ENCODE assay signal across 10 mouse cellular contexts in the genomic region with DNA sequence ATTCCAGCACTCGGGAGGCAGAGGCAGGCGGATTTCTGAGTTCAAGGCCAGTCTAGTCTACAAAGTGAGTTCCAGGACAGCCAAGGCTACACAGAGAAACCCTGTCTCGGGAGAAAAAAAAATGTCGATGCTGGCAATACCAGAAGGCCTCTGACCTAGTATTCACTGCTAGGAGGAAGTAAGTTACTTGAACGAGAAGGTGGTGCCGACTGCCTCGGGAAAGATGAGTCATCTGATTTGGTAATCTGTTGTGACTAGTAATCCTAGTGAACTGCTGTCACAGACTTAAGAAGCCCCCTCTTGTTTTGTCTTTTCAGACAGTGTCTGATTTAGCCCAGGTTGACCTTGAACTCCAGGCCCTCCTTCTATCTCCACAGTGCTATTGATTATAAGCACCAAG. TPM values are rescaled to one million over a fixed set of nuclear protein-coding genes. Genes with fewer than 3 reads are reported as not detected.
A peak's percentile ranks its signal among the peaks of the same experiment; 100 is the strongest.
DNase-seq lines count a peak whose midpoint lies in the region; ATAC-seq lines count a peak whose summit lies in the region.
"Had no signal": no experiment of that assay in that cellular context is flagged by ENCODE, and none has a peak within 500 bp of the region (broad histone marks: within the 10 kb centered on the region; RNA-seq: fewer than 3 reads in every experiment).

No protein-coding gene starts in this region.

- no peak for ATAC-seq in hindbrain, embryonic 12.5 days (ENCODE audit: low FRiP score)
- ATAC-seq in hindbrain, embryonic 11.5 days (ENCODE audit: low FRiP score): no peak
- no peak for ATAC-seq in embryonic facial prominence, embryonic 13.5 days (ENCODE audit: insufficient number of reproducible peaks, insufficient read depth, low FRiP score, low TSS enrichment, low read depth)

- H3K9ac ChIP-seq in hindbrain, embryonic 12.5 days: no peak overlapping the region
- H3K9ac ChIP-seq in hindbrain, embryonic 11.5 days (ENCODE audit: low read depth, low read length): no peak overlapping the region
- no peak overlapping the region for H3K9ac ChIP-seq in embryonic facial prominence, embryonic 13.5 days

- H3K4me2 ChIP-seq in hindbrain, embryonic 12.5 days (replicated peaks): peak overlapping the region; percentile 84
- H3K4me2 ChIP-seq in hindbrain, embryonic 11.5 days (replicated peaks; ENCODE audit: low read depth, low read length): no peak overlapping the region
- peak overlapping the region; percentile 81 for H3K4me2 ChIP-seq in embryonic facial prominence, embryonic 13.5 days

- H3K27ac ChIP-seq in hindbrain, embryonic 12.5 days: no peak overlapping the region
- no peak overlapping the region for H3K27ac ChIP-seq in hindbrain, embryonic 11.5 days (ENCODE audit: low read depth, low read length)
- H3K27ac ChIP-seq in embryonic facial prominence, embryonic 13.5 days: no peak overlapping the region

- no peak for DNase-seq in hindbrain, embryonic 11.5 days (ENCODE audit: low spot score)
- peak; percentile 35 for DNase-seq in A20 (ENCODE audit: low read depth, low spot score)
- peak; percentile 26 for DNase-seq in lung, postnatal 25 days (ENCODE audit: low spot score)
- DNase-seq in layer of hippocampus, postnatal 25 days (ENCODE audit: extremely low spot score in 1 of 2, low spot score in 1 of 2): no peak
- DNase-seq in Muller cell, postnatal 12 days (ENCODE audit: inconsistent ontology term): no peak
- DNase-seq in heart, postnatal 4 days: no peak
- DNase-seq: kidney, adult 11 months; left cerebral cortex, postnatal 4 days had no signal

- no peaks in the 10 kb centered on the region for H3K27me3 ChIP-seq in hindbrain, embryonic 12.5 days
- no peaks in the 10 kb centered on the region for H3K27me3 ChIP-seq in hindbrain, embryonic 11.5 days (ENCODE audit: control insufficient read depth, insufficient read depth, low read length)
- no peaks in the 10 kb centered on the region for H3K27me3 ChIP-seq in embryonic facial prominence, embryonic 13.5 days

- WGBS in hindbrain, embryonic 12.5 days: 96% methylated on average over 7 of the region's 7 CpGs
- 94% methylated on average over 7 of the region's 7 CpGs for WGBS in hindbrain, embryonic 11.5 days
- 84% methylated on average over 7 of the region's 7 CpGs for WGBS in embryonic facial prominence, embryonic 13.5 days

- H3K4me3 ChIP-seq in hindbrain, embryonic 12.5 days: peak overlapping the region; percentile 69; the same call in 1 of the 2 replicates
- no peak overlapping the region for H3K4me3 ChIP-seq in hindbrain, embryonic 11.5 days (ENCODE audit: low read depth, low read length)
- H3K4me3 ChIP-seq in embryonic facial prominence, embryonic 13.5 days: no peak overlapping the region

- H3K36me3 ChIP-seq in hindbrain, embryonic 12.5 days: peaks cover 41% of the 10 kb centered on the region
- H3K36me3 ChIP-seq in hindbrain, embryonic 11.5 days (ENCODE audit: control insufficient read depth, insufficient read depth, low read length): peaks cover 6% of the 10 kb centered on the region; the same call in 1 of the 2 replicates
- H3K36me3 ChIP-seq in embryonic facial prominence, embryonic 13.5 days: peaks cover 51% of the 10 kb centered on the region

- peaks cover 19% of the 10 kb centered on the region for H3K4me1 ChIP-seq in hindbrain, embryonic 12.5 days
- H3K4me1 ChIP-seq in hindbrain, embryonic 11.5 days (replicated peaks; ENCODE audit: control insufficient read depth, insufficient read depth, low read length): no peaks in the 10 kb centered on the region; the same call in 1 of the 2 replicates
- peaks cover 13% of the 10 kb centered on the region; the same call in 1 of the 2 replicates for H3K4me1 ChIP-seq in embryonic facial prominence, embryonic 13.5 days

- no peaks in the 10 kb centered on the region for H3K9me3 ChIP-seq in hindbrain, embryonic 12.5 days (replicated peaks)
- H3K9me3 ChIP-seq in hindbrain, embryonic 11.5 days (ENCODE audit: control insufficient read depth, low read length): no peaks in the 10 kb centered on the region
- no peaks in the 10 kb centered on the region for H3K9me3 ChIP-seq in embryonic facial prominence, embryonic 13.5 days

RNA-seq across cellular contexts. Expression of a gene that starts 1.5 kb away (rescaled TPM):
- polyA plus RNA-seq in hindbrain, embryonic 12.5 days (2016; fragmentation: Nextera tagmentation; extraction: Ambion mirVana): 151 and 159 TPM in 2 replicates
- 120 and 133 TPM in 2 replicates for polyA plus RNA-seq in hindbrain, embryonic 11.5 days (2014; fragmentation: Nextera tagmentation; extraction: Ambion mirVana)
- polyA plus RNA-seq in embryonic facial prominence, embryonic 13.5 days (2015; fragmentation: Nextera tagmentation; extraction: Ambion mirVana): 164 and 187 TPM in 2 replicates
- total RNA-seq in layer of hippocampus, postnatal 25 days (2021): 10 to 100 TPM; 61.4 to 61.5 TPM
- 10 to 100 TPM; 40.8 to 43.6 TPM for total RNA-seq in heart, postnatal 4 days (2021)

RNA-seq across cellular contexts. Expression of a gene that starts 8.4 kb away (rescaled TPM):
- 16.0 and 18.3 TPM in 2 replicates for polyA plus RNA-seq in hindbrain, embryonic 12.5 days (2016; fragmentation: Nextera tagmentation; extraction: Ambion mirVana)
- 10.7 and 12.2 TPM in 2 replicates for polyA plus RNA-seq in hindbrain, embryonic 11.5 days (2014; fragmentation: Nextera tagmentation; extraction: Ambion mirVana)
- 21.7 and 22.7 TPM in 2 replicates for polyA plus RNA-seq in embryonic facial prominence, embryonic 13.5 days (2015; fragmentation: Nextera tagmentation; extraction: Ambion mirVana)
- total RNA-seq in layer of hippocampus, postnatal 25 days (2021): 10 to 100 TPM in 1 of 2 experiments, 1 to 10 TPM in 1; 8.2 to 12.4 TPM
- 1 to 10 TPM; 1.7 to 3.2 TPM for total RNA-seq in heart, postnatal 4 days (2021)

RNA-seq across cellular contexts. Expression of a gene that starts 26.7 kb away (rescaled TPM):
- polyA plus RNA-seq in hindbrain, embryonic 12.5 days (2016; fragmentation: Nextera tagmentation; extraction: Ambion mirVana): 0.33 and 0.40 TPM in 2 replicates
- 0.21 TPM in 1 of 2 replicates, not detected in the other for polyA plus RNA-seq in hindbrain, embryonic 11.5 days (2014; fragmentation: Nextera tagmentation; extraction: Ambion mirVana)
- 0.59 and 0.97 TPM in 2 replicates for polyA plus RNA-seq in embryonic facial prominence, embryonic 13.5 days (2015; fragmentation: Nextera tagmentation; extraction: Ambion mirVana)
- under 1 TPM; 0.35 to 0.96 TPM for total RNA-seq in layer of hippocampus, postnatal 25 days (2021)
- total RNA-seq in heart, postnatal 4 days (2021): not detected

RNA-seq across cellular contexts. Expression of a gene that starts 32.1 kb away (rescaled TPM):
- 21.6 and 22.3 TPM in 2 replicates for polyA plus RNA-seq in hindbrain, embryonic 12.5 days (2016; fragmentation: Nextera tagmentation; extraction: Ambion mirVana)
- 8.7 and 16.5 TPM in 2 replicates for polyA plus RNA-seq in hindbrain, embryonic 11.5 days (2014; fragmentation: Nextera tagmentation; extraction: Ambion mirVana)
- 19.9 and 23.5 TPM in 2 replicates for polyA plus RNA-seq in embryonic facial prominence, embryonic 13.5 days (2015; fragmentation: Nextera tagmentation; extraction: Ambion mirVana)
- 10 to 100 TPM; 42.4 to 49.6 TPM for total RNA-seq in layer of hippocampus, postnatal 25 days (2021)
- 10 to 100 TPM; 28.5 to 30.7 TPM for total RNA-seq in heart, postnatal 4 days (2021)

RNA-seq across cellular contexts. Expression of a gene that starts 44.6 kb away (rescaled TPM):
- polyA plus RNA-seq in hindbrain, embryonic 12.5 days (2016; fragmentation: Nextera tagmentation; extraction: Ambion mirVana): 8.6 and 8.9 TPM in 2 replicates
- 1.6 and 1.9 TPM in 2 replicates for polyA plus RNA-seq in hindbrain, embryonic 11.5 days (2014; fragmentation: Nextera tagmentation; extraction: Ambion mirVana)
- 10.0 TPM in 2 replicates for polyA plus RNA-seq in embryonic facial prominence, embryonic 13.5 days (2015; fragmentation: Nextera tagmentation; extraction: Ambion mirVana)
- 100 to 1,000 TPM; 139 to 188 TPM for total RNA-seq in layer of hippocampus, postnatal 25 days (2021)
- 1 to 10 TPM in 1 of 2 experiments, under 1 TPM in 1; 0.69 to 1.5 TPM for total RNA-seq in heart, postnatal 4 days (2021)

Comparison
In these comparisons a context has a peak if more than half of its experiments do, and no peak if none do; other contexts are left out.
1. DNase-seq: peak in A20 (single experiment) and lung, postnatal 25 days (single experiment); none in hindbrain, embryonic 11.5 days (single experiment), layer of hippocampus, postnatal 25 days (0 of 2), Muller cell, postnatal 12 days (single experiment) and heart, postnatal 4 days (single experiment).